Mouse (Mus musculus): ENCODE data around the gene Hic1.

Gene Hic1

GRCm38 (mm10) chr11:75169405-75170080 is at the start of gene Hic1:
TSS of gene Hic1 (minus strand) at chr11:75169519.
- no peak for DNase-seq (ENCODE audit: low spot score in 2 of 2)

- DNase-seq (ENCODE audit: low spot score in 2 of 2): no peak
These were observed 45.0 kb upstream of the Hic1 start for GRCm38 (mm10) chr11:75214081-75214950.

DNA sequence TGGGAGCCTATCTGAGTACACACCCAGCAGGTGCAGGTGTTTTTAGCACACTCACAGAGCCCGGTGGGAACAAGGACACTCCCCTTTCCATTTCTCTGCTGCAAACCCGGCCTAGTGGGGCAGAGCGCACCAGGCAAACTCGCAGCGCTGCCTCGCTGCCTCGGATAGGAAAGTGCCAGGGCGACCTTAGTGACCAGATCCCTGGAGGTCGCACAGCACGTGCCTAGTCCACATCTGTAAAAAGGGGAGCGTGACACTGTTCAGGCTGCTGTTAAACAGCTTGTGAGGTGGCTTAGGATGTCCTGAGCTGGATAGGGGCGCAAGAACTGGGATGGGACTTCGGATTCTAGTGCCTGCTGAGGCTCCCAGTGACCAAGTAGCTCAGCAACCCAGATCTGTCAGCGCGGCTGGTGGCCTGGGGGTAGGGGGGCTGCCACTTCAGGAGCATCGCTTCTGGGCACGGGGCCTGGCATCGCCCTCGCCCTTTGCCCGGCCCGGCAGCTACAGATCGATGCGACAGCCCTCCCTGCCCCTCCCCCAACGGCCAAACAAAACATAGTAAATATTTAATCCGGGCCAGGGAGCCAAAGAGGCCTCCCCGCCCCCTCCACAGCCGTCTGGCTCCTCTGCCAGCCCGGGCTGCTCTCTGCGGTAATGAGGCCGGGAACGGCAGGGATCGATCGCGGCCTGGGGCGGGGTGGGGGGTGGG is 44.2 kb upstream of the Hic1 start:
- peak; percentile 77 to 80 for DNase-seq (ENCODE audit: low spot score in 2 of 2)

DNA sequence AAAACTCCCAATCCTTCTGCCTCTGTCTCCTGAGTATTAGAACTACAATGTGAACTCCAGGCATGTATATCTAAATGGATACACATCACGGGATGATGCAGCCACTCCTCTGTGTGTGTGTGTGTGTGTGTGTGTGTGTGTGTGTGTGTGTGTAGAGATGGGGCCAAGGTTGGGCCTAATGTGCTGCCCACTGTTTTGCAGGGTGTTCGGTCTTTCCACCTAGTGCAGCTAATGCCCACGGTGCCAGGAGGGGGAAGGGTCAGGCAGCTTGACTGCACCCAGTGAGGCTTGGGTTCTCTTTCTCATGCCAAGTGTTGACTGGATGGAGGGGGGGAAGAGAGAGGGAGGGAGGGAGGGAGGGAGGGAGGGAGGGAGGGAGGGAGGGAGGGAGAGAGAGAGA is 43.6 kb upstream of the Hic1 start:
- no peak for DNase-seq (ENCODE audit: low spot score in 2 of 2)

DNA sequence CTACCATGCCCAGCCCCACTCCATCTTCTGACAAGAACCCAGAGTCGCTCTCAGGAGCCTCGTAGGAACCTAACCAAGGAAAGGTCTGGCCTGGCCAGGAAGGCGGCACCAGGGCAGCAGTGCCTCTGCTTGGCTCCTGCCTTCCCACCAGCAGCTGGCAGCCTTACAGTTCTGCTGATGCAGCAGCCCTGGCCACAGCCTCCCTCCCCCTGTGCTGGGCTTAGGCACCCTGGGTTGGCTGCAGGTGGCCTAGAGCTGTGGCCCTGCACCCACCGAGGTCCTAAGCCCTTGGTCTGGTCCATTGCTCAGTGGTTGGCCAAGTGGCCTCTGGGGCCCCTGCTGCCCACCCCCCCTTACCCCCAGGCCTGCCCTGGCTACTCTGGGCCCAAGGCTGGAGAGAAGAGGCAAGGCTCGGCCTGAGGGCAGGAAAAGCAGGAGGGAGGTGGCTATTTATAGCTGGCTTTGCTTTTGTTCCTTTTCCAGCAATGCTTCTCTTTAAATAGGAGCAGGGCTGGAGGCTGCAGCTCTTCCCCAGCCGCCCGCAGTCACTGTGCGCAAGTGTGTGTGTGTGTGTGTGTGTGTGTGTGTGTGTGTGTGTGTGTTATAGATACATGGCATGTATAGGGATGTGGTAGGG is 42.8 kb upstream of the Hic1 start:
- no peak for DNase-seq (ENCODE audit: low spot score in 2 of 2)

DNA sequence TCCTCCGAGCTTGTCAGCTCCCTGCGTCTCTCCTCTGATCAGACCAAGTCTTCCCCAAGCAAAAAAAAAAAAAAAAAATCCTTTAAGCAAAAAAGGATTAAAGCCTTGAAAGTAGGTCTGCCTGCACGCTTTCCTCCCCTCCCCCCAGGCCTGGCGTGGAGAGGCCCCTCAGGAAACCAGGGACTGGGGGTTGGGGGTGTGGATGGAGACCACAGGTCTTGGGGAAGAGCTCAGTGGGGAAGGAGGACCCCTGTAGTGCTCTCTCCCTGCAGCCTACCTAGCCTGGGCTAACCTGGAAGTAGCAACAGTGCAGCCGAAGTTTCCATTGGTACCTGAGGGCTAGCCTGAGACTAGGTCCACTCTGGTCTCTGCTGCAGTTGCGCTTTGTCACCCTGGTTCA is 41.4 kb upstream of the Hic1 start:
- no peak for DNase-seq (ENCODE audit: low spot score in 2 of 2)

- no peak for DNase-seq (ENCODE audit: low spot score in 2 of 2)
These were observed 40.8 kb upstream of the Hic1 start for GRCm38 (mm10) chr11:75210093-75210492.

DNA sequence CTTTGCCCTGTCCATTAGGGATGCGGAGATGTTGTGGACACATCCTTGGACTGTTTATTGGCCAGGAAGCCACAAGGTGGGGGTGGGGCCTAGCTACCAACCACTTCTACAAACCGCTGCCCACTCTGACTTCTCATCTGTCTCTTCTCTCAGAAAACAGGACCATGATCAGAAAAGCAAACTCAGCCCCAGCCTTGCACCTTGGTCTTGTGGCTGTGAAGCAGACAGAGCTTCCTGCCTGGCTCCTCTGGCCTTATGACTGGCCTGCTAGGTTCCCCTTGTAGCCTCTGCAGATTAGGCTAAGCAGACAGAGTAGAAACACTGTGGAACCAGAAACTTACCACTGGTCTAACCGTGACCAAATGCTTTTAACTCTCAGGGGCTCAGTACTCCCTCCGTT is 40.0 kb upstream of the Hic1 start:
- DNase-seq (ENCODE audit: low spot score in 2 of 2): no peak

DNA sequence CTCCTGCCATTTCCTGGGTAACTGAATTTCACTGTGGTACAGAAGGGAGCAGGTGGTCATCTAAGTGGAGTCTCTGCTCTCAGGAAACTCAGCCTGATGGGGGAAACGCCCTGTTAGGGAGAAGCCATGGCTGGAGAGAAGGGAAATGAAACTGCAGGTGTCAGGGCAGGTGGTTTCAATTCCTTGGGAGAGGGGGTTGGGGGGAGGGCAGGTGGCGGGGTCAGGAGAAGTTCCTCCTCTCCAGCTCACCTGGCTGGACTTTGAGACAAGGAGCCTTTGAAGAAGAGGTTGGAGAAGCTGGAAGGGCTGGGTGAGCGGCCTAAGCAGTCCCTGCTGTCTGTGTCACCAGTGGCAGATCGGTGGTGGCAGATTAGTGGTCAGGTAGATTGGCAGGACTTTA is 37.0 kb upstream of the Hic1 start:
- DNase-seq (ENCODE audit: low spot score in 2 of 2): no peak

DNA sequence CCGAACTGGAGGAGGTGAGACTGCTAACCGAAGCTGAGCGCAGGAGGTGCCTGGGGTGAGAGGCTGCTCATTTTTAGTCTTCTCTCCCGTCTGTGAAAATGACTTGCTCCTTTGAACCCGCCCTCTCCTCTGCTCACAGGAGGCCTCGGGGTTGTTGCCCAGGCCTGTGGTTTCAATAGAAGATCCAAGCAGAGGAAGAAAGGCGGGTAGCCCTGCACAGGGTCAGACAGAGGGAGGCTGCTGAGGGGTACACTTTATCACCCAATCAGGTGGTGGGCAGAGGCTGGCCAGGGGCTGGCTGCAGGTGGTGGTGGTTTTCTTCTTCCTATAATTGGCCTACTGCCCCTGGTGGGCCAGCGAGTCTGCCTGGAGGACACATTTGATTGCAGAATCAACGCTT is 35.2 kb upstream of the Hic1 start:
- no peak for DNase-seq (ENCODE audit: low spot score in 2 of 2)

DNA sequence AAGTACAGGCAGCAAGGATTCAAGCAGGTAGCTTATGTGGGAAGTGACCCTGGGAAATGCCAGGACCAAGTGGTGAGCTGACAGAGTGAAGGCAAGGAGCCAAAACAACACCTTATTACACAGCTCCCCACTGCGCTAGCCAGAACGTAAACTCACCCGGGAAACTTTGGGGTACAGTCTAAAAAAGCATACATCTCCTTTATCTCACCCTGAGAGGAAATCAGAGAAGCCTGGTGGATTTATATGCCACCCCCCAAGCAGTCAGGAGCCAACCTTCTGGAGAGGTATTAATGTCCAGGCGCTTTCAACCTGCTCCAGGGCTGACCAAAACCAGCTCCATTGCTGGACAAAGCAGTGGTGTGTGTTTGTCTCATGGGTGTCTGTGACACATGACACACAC is 34.6 kb upstream of the Hic1 start:
- DNase-seq (ENCODE audit: low spot score in 2 of 2): no peak

DNA sequence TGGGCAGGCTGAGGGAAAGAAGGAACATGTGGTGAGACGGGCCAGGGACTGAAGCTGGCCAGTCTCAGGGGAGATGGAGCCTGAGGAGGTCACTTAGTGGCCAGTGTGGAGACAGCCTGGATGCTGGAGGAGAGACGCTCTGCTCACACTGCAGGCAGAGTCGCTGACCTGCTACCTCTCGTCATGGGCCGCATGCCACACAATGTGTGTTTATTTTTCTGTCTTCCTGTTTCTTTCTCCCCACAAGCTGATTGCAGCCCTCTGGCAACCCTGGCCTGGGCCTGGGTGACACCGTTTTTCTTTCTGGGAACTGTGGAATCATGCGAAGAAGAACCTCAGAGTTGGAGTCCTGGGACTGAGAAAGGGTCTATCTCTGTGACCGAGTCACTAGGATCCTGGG is 32.4 kb upstream of the Hic1 start:
- DNase-seq (ENCODE audit: low spot score in 2 of 2): no peak

GRCm38 (mm10) chr11:75200935-75201334 is 31.6 kb upstream of the Hic1 start:
- no peak for DNase-seq (ENCODE audit: low spot score in 2 of 2)

DNA sequence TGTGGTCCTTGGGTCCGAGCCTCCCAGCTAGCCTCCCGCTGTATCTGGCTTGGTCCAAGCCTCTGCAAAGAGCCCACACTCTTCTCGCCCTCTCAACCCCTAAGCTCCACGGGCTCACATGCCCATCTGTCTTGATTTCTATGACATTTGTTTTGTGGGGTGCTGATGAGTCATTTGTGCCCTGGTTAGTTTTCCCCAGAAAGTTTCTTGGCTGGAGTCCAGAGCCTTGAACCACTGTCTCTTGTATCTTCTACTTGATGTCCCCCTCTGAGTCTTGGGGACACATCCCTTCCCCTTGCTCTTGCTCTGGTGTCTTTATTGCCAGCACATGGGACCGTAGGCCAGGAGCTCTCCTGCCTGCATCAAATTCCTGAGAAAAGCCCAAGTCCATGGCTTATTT is 30.6 kb upstream of the Hic1 start:
- DNase-seq (ENCODE audit: low spot score in 2 of 2): no peak

- no peak for DNase-seq (ENCODE audit: low spot score in 2 of 2)
These were observed 29.5 kb upstream of the Hic1 start for GRCm38 (mm10) chr11:75198792-75199191.

DNA sequence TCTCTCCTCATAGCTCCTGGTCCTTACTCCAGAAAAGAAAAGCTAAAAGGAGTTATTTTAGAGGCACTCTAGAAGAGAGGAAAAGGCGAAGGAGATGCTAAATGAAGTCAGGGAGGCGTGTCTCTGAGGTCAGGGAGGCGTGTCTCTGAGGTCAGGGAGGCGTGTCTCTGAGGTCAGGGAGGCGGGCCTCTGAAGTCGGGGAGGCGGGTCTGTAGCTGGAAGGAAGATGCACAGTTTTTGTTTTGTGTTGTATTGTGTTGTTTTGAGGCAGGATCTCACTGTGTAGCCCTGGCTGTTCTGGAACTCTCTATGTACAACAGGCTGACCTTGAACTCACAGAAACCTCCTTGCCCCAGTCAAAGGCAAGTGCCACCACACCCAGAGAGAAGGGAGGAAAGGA is 28.6 kb upstream of the Hic1 start:
- DNase-seq (ENCODE audit: low spot score in 2 of 2): no peak

DNA sequence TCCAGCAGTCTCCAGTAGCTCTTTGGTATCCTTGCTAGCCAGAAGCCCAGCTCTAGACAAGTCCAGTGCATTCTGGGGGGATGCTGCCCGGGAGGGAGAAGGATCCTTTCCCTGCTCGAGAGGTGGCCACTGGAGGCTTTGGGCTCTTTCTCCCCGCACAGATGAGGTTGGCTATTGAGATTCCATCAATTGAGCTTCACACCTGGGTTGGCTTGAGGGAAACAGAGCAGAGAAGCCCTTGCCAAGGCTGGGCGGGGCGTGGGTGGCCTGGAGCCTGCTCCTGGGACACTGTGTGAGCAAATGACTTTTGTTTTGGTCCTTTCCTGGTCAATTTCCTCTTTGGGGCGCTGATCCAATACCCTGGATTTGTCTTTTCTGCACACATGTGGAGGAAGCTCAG is 26.8 kb upstream of the Hic1 start:
- DNase-seq (ENCODE audit: low spot score in 2 of 2): no peak

DNA sequence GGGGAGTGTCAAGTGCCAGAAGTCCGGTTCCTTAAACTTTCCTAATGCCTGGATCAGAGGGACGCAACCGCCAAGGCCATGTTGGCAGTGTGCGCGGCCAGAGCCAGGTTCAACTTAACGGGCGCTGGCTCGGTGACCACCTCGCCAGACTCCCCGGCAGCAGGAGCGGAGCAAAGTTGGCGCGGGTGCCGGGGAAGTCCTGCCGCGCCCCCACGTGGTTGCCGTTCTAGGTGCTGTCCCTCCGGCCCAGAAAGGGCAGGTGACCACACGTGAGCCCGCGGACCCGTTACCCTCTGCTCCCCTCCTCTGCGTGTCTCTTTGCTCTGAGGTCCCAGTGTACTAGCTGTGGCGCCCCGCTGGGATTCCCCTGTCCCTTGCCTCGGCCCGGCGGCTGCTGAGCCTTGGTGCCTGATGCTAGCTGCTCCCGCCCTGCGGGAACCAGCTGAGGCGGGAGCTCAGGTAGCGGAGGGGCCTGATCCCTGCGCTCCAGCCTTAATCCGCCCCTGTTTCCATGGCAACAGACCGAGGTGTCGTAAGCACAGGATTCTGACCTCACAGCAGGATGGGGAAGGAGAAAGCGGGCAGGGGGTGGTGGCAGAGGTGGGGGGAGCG is 25.6 kb upstream of the Hic1 start:
- DNase-seq (ENCODE audit: low spot score in 2 of 2): peak in 1 of 2 experiments; percentile 29

DNA sequence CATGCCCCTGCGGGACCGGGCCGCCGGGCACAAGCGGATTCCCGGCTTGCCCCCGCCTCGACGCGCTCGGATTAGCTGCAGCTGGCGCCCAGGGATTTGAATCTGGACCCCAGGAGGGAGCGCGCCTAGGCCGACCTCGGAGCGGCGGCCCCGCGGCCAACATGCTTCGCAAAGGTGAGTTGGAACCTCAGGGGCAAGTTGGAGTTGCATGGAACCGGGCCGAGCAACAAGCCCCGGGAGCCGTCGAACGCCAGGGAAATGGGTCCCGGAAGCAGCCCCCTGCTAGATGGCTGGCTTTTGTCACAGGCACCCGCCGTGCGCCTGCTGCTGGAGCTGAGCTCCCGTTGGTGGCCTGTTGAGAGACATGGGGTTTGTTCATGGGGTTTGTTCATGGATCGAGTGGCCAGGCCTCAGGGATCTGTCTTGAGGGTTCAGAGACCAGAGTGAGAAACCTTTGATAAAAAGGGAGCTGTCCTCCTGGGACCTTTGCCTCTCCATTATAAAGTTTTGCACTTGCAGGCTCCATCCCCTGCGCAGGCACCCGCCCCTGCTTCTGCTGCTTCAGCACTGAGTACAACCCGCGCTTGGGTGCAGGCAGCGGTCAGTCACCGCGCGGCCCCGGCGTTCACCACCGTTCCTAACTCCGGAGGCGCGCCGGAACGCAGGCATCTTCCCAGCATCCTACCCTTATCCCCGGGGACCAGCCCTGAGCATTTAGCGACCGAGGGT is 25.0 kb upstream of the Hic1 start:
- DNase-seq (ENCODE audit: low spot score in 2 of 2): no peak

GRCm38 (mm10) chr11:75193256-75194071 is 24.1 kb upstream of the Hic1 start, which contains the start of gene Rtn4rl1:
TSS of gene Rtn4rl1 (plus strand) at chr11:75193783.
- peak; percentile 73 to 81 for DNase-seq (ENCODE audit: low spot score in 2 of 2)

Measured in urinary bladder, postnatal 36 days (tissue).